Mouse (Mus musculus) embryonic fibroblast, embryonic 13.5 days (primary cell): ENCODE measurements around the gene Kcnf1. TPM values are rescaled to one million over a fixed set of nuclear protein-coding genes. Genes with fewer than 3 reads are reported as not detected.

ENCODE experiments used
- H3K27ac ChIP-seq: 2 replicates; pipeline ENCODE4 v1.5.1; 2012; ENCODE audit warnings: low read length, control low read depth, inconsistent platforms; ENCODE audit not compliant: insufficient read depth
- H3K4me1 ChIP-seq: 2 replicates; pipeline ENCODE4 v1.6.1; 2011; ENCODE audit warnings: low read length; ENCODE audit not compliant: control insufficient read depth, insufficient read depth
- H3K4me3 ChIP-seq: 2 replicates; pipeline ENCODE4 v1.5.1; 2011; ENCODE audit warnings: mild to moderate bottlenecking, control low read depth, low read length; ENCODE audit not compliant: insufficient read depth
- CTCF ChIP-seq: IDR thresholded peaks from 2 replicates; pipeline ENCODE4 v1.5.1; 2011; ENCODE audit warnings: mild to moderate bottlenecking, control low read depth, low read length, moderate library complexity, borderline replicate concordance; ENCODE audit not compliant: insufficient read depth
- POLR2A ChIP-seq: IDR thresholded peaks from 2 replicates; pipeline ENCODE4 v1.6.1; 2011; ENCODE audit warnings: low read depth, mild to moderate bottlenecking, control low read depth, low read length, moderate library complexity
- polyA plus RNA-seq: library from polyadenylated mRNA; stranded (reverse); fragments of >200 nt; gene quantifications from 2 replicates; pipeline ENCODE4 v1.2.4, GENCODE M21; 2011; ENCODE audit warnings: low read depth; ENCODE audit not compliant: missing spikeins, insufficient read length

The Kcnf1 gene
- polyA plus RNA-seq, 1 experiment = 0.46 TPM

DNA sequence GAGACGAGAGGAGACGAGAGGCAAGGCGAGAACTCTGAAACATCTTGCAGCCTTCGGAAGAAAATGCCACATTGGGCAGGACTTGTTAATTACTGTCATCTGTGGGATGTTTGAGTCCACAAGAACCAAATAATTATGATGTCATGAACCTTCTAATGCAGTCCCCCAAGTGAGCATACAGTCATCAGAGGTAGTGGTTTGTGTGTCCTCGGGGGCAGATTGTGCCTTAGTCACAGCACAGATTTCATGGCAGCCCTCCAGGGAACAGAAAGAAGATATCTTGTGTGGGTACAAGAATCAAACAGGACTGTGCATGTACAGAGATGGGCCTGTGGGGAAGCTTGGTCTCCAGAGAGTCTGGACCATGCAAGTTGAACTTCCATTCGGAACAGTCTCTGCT, 17.5 kb upstream of the Kcnf1 start:
- TF ChIP-seq POLR2A = no peak
- no peak for TF ChIP-seq CTCF
- Histone ChIP-seq H3K27ac (no peak overlapping the region), H3K4me1 (no peaks in the 10 kb centered on the region), H3K4me3 (no peak overlapping the region)

DNA sequence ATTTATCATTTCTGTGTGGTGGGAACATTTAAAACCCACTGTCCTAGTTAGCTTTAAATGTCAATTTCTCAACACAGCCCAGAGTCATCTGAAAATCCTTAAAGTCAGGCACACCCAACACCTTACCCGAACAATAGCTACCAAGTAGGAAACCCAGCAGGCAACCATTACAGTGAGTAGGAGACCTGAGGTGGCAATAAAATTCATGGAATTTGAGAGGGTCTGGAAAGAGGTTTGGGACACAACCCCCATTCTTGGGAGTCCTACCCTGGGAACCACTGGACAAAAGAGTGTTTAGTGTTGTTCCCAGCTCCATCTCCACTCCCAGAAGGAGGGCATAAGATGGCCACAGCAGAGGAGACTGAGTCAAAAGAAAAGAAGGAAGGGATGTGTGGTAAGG, 16.6 kb upstream of the Kcnf1 start:
- no peak overlapping the region for H3K4me3 ChIP-seq
- no peak overlapping the region for H3K27ac ChIP-seq
- TF ChIP-seq POLR2A = no peak
- no peaks in the 10 kb centered on the region for H3K4me1 ChIP-seq

DNA sequence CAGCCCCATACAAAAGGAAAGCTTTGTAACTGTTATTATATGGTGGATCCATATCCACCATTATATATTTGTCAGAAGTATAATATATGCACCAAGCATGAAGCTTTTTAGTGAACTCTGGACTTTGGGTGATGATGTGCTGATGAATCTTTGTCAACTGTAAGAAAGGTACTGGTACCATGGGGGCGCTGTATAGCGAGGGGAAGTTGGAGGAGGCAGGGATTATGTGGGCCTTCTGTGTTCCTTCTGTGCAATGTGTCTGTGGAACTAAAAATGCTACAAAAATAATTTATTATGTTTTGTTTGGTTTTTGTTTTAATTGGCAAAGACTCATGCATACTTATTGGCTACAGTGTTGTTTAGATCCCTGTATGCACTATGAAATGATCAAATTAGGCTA, 16.2 kb upstream of the Kcnf1 start:
- Histone ChIP-seq H3K4me1 (no peaks in the 10 kb centered on the region), H3K27ac (no peak overlapping the region), H3K4me3 (no peak overlapping the region)
- TF ChIP-seq POLR2A (no peak), CTCF (no peak)

DNA sequence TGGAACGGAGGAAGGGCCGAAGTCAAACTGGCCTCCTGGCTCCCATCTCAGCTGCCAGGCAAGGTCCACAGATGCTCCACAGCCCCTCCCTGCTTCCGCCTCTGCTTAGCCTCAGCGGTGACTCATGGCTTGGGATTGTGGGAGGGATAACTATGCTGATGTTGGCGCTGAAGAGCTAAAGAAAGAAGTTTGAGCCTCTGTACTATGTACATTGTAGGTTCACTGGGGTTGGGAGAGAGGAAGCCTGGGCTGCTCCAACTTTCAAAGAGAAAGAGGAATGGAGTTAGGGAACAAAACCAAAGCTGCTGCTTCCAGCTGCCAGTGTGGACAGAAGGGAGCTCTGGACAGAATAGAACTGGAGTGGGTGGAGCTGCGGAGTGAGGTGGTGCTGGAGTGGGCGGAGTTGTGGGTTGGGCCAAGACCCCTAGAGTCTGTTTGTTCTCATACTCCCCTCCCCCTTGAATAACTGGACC, 7.7 kb upstream of the Kcnf1 start:
- peak overlapping the region; percentile 94 for H3K27ac ChIP-seq
- H3K4me1 ChIP-seq = peaks cover 4% of the 10 kb centered on the region; the same call in 1 of the 2 replicates
- TF ChIP-seq CTCF (no peak), POLR2A (peak; percentile 58; the same call in 1 of the 2 replicates)
- no peak overlapping the region for H3K4me3 ChIP-seq

DNA sequence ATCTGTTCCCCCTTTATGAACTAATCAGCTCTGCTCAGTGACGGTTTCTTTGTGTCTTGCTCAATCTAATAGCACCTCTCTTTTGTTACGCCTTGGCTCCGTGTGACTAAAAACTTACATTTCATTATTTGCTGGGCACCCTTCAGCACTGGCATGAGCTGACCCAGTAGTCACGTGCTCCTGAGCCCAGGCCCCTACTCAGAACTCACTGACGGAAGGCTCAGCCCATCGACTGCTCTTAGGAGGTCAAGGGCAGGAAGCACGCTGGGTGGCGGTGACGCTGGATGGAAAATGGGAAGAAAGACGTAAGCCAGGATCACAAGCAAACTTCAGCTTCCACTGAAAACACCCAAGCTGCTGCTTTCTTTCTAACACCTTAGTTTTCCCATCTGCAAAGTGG, 7.1 kb upstream of the Kcnf1 start:
- H3K4me3 ChIP-seq = no peak overlapping the region
- no peak overlapping the region for H3K27ac ChIP-seq
- H3K4me1 ChIP-seq = peaks cover 4% of the 10 kb centered on the region; the same call in 1 of the 2 replicates
- TF ChIP-seq POLR2A (no peak), CTCF (no peak)

DNA sequence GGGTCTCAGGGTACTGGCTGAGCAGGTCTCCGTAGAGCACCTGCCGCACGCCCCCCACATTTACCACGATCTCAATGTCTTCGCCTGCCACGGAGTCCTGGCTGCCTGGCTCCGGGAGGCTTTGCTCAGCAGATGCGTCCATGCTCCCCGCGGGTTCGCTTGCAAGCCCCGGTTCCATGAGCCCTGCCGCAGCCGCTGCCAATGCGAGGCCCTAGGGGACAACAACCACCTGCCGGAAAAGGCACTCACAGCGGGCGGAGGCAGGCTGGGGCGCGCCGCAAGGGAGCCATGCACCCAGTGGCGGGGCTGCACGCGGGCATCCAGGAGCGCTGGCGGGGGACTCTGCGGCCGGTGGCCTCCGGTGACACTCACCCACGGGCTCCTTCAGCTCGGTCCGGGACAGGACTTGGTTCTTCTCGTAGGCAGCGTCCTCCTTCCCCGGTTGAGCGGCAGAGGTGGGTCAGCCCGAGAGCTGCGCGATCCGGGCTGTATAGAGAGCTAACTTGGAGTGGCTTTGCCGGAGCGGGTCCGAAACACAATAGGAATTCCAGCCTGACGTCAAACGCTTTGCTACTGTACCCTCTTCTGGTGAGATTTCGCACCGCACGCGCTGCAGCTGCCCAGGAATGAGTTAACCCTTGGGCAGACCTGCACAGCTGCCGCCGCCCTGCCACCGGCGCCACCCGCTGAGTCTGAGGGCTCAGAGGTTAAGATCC, 489 bp downstream of the Kcnf1 start:
- TF ChIP-seq CTCF = peak; percentile 50; the same call in 1 of the 2 replicates
- TF ChIP-seq POLR2A = no peak
- Histone ChIP-seq H3K27ac (no peak overlapping the region), H3K4me3 (peak overlapping the region; percentile 21), H3K4me1 (no peaks in the 10 kb centered on the region)

DNA sequence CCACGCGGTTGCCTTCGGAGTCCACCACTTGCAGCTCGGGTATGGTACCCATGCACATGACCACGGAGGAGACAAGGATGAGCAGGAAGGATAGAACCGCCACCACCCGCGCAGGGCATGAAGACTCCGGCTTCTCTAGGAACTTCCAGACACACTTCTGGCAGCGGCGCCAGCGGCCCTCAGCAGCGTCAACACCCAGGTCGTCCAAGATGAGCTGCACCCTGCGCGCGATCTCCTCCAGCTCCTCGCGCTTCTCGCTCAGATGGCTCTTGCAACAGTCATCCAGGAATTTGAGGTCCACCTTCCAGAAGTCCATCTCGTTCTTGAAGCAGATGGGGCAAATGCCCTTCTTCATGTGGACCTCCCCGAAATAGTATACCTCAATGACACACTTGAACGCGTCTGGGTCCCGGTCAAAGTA, 1.1 kb downstream of the Kcnf1 start:
- Histone ChIP-seq H3K4me1 (no peaks in the 10 kb centered on the region), H3K27ac (no peak overlapping the region), H3K4me3 (0 out of 2 replicates have a peak overlapping the region, but pooled peaks have one; percentile 21)
- TF ChIP-seq POLR2A = no peak
- TF ChIP-seq CTCF = no peak

DNA sequence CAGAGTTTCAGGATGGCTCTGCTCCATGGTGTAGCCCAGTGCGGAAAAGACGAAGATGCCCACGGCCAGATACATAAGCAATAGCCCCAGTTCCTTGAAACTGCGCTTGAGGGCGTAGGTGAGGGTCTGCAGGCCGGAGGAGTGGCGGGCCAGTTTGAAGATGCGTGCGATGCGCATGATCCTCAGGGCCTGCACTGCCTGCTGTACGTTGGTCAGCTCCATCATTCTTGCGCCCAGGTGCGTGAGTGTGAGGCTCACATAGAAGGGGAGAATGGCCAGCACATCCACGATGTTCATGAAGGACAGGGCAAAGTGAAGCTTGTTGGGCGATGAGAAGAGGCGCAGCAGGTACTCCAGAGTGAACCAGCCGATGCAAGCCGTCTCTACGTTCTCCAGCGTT, 1.6 kb downstream of the Kcnf1 start:
- TF ChIP-seq CTCF (no peak), POLR2A (no peak)
- no peak overlapping the region for H3K4me3 ChIP-seq
- H3K27ac ChIP-seq = no peak overlapping the region

DNA sequence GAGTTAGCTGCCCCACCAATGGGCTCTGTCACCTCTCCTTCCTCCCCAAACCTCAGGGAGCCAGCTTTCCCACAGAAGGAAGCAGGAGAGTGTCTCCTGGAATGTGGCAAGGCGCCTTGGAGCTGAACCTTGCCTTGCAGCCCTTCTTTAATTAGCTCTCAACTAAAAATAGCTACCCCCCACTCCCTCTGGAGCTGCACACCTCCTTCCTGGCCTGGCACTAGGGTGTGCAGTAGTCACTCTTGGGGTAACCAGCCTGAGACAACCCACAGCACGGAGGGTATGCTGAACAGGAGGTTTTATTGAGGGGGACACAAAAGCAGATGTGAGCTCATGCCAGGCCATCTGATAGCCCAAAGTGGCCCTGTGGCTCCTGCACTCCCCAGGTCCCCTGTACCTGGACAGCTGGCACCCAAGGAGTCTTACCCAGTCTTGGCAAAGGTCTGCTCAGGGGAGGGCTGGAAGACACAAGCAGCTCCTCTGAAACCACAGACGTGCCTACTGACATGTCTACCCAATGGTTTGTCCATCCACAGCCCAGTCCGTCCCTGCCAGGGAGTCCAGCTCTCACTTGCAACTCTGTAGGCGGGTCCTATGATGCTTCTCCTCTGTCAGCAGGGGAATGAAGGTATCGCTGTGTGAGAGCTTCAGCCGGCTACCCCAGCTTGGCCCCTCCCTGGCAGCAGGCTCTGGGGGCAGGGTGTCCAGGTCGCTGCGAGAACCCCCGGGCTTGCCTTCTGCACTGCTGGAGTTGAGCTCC, 2.4 kb downstream of the Kcnf1 start:
- TF ChIP-seq CTCF (no peak), POLR2A (no peak)
- Histone ChIP-seq H3K4me3 (no peak overlapping the region), H3K4me1 (no peaks in the 10 kb centered on the region), H3K27ac (no peak overlapping the region)

More for the DNA sequence above, 1.6 kb downstream of the Kcnf1 start:
- no peaks in the 10 kb centered on the region for H3K4me1 ChIP-seq

DNA sequence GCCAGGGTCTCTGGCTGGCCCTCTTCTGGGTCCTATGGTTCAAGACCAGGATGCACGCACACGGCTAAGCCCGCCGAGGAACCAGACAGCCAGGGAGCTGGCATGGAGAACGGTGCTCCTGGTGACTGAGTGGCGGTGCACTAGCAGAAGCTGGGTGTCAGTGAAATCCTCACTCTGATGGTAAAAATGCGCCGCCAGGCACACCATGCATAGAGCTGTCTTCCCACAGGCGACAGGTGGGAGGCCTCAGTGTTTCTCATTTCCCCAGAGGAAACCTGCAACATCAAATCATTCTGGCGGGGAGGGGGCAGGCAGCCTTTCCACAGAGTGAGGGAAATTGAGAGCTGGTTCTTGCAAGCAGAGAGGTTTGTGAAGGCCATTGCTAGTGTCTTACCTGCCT, 6.3 kb downstream of the Kcnf1 start:
- no peak for TF ChIP-seq CTCF
- no peak for TF ChIP-seq POLR2A
- Histone ChIP-seq H3K4me1 (no peaks in the 10 kb centered on the region), H3K27ac (no peak overlapping the region), H3K4me3 (no peak overlapping the region)
